Mouse (Mus musculus): Measurements from ENCODE around the gene Ctnnal1. TPM values are rescaled to one million over a fixed set of nuclear protein-coding genes. Genes with fewer than 3 reads are reported as not detected.

The Ctnnal1 gene
- polyA plus RNA-seq (2012; ENCODE audit: low replicate concordance) = 1.5 and 3.2 TPM in 2 replicates

GRCm38 (mm10) chr4:56865003-56865511 is at the start of gene Ctnnal1:
Gene Ctnnal1, minus strand, starts transcription at chr4:56865188.

DNA sequence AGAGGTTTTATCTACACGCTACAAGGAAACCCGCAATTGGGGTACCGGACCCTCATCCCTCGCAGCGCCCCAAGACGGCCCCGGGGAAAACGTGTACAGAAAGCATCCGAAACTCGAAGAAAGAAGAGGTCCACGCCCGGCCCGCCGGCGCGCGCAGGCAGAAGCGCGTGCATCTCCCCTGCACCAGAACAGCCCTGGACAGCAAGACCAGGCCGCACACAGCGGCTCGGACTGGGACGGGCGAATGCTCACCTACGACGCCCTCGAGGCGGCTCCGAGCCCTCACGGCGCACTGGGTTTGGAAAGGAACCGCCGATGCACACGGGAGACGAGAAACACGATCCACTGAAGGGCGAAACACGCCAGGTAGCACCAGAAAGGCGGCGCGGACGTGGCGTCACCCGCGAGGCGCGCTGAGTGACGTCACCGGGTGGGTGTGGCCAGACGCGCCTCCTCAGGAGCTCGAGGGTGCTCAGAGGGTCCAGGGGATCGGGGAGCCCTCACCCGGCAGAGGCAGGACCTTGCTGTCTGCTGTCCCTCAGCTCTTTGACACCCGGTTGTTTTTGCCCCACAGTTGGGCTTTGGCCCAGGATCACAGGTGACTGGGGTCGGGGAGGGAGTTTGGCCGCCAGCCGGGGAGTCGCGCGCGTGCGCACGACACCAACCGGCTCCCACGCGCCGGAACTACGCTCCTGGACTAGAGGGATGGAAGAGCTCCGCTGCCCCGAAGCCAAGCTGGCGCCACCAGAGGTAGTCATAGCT is 62.9 kb downstream of the Ctnnal1 start, which contains the start of the genes Elp1 and Fam206a:
Gene Elp1, minus strand, starts transcription at position 425 of the 762 bp plus-strand sequence.
Gene Fam206a, plus strand, starts transcription at position 439 of the 762 bp plus-strand sequence.

Other genes with a start within 250 kb of the Ctnnal1 start
- gene Gm26657, start 125.1 kb downstream of the Ctnnal1 start, polyA plus RNA-seq (2012; ENCODE audit: low replicate concordance) = not detected in 2 replicates
- 0.21 and 0.55 TPM in 2 replicates for gene Actl7b, start 123.7 kb downstream of the Ctnnal1 start, polyA plus RNA-seq (2012; ENCODE audit: low replicate concordance)
- not detected in 2 replicates for gene Actl7a, start 121.8 kb downstream of the Ctnnal1 start, polyA plus RNA-seq (2012; ENCODE audit: low replicate concordance)
- 1.8 and 3.1 TPM in 2 replicates for gene Elp1, start 62.9 kb downstream of the Ctnnal1 start, polyA plus RNA-seq (2012; ENCODE audit: low replicate concordance)
- 4.4 and 7.8 TPM in 2 replicates for gene Fam206a, start 62.8 kb downstream of the Ctnnal1 start, polyA plus RNA-seq (2012; ENCODE audit: low replicate concordance)
- 2.8 and 4.0 TPM in 2 replicates for gene Tmem245, start 82.2 kb upstream of the Ctnnal1 start, polyA plus RNA-seq (2012; ENCODE audit: low replicate concordance)
- gene Frrs1l, start 125.2 kb upstream of the Ctnnal1 start, polyA plus RNA-seq (2012; ENCODE audit: low replicate concordance) = not detected in 2 replicates